Mouse (Mus musculus): ENCODE measurements at regions not wholly inside any gene's neighbourhood (a gene's known extent, or its start where the extent isn't known, plus 50 kb on each side); places are given as distances from the start of the nearest gene placed in this dataset.

- H3K4me2 ChIP-seq = peak overlapping the region; percentile 78
These were observed 83.3 kb upstream of the Arhgap32 start for GRCm38 (mm10) chr9:32032521-32033185.

GRCm38 (mm10) chr9:32033937-32034336 is 82.0 kb upstream of the Arhgap32 start:
- Histone ChIP-seq H3K9ac (peak overlapping the region; percentile 94), H3K9me3 (replicated peaks) (no peaks in the 10 kb centered on the region), H3K4me3 (peak overlapping the region; percentile 88), H3K27me3 (0 out of 2 replicates have a peak, but pooled peaks cover 2% of the 10 kb centered on the region), H3K36me3 (ENCODE audit: poor library complexity, severe bottlenecking) (no peaks in the 10 kb centered on the region), H3K4me1 (peaks cover 32% of the 10 kb centered on the region), H3K27ac (no peak overlapping the region), H3K4me2 (peak overlapping the region; percentile 78)
- 19% methylated on average over 6 of the region's 6 CpGs for WGBS
- ATAC-seq = no peak

More at GRCm38 (mm10) chr9:32032521-32033185, 83.3 kb upstream of the Arhgap32 start:
- H3K27me3 ChIP-seq = 0 out of 2 replicates have a peak, but pooled peaks cover 2% of the 10 kb centered on the region
- ATAC-seq = peak; percentile 60
- H3K27ac ChIP-seq = peak overlapping the region; percentile 83
- 0% methylated on average over 51 of the region's 94 CpGs for WGBS
- H3K4me1 ChIP-seq = peaks cover 21% of the 10 kb centered on the region
- H3K36me3 ChIP-seq (ENCODE audit: poor library complexity, severe bottlenecking) = no peaks in the 10 kb centered on the region
- H3K9me3 ChIP-seq (replicated peaks) = no peaks in the 10 kb centered on the region
- H3K4me3 ChIP-seq = peak overlapping the region; percentile 88
- peak overlapping the region; percentile 94 for H3K9ac ChIP-seq

GRCm38 (mm10) chr9:32039999-32040398 is 75.9 kb upstream of the Arhgap32 start:
- Histone ChIP-seq H3K9me3 (replicated peaks) (no peaks in the 10 kb centered on the region), H3K4me2 (no peak overlapping the region)
- no peak for ATAC-seq

GRCm38 (mm10) chr9:32043344-32043743 is 72.6 kb upstream of the Arhgap32 start:
- 78% methylated on average over 1 of the region's 1 CpGs for WGBS
- peaks cover 5% of the 10 kb centered on the region for H3K4me1 ChIP-seq
- H3K4me2 ChIP-seq = no peak overlapping the region
- no peak overlapping the region for H3K9ac ChIP-seq
- no peak overlapping the region for H3K27ac ChIP-seq
- no peaks in the 10 kb centered on the region for H3K36me3 ChIP-seq (ENCODE audit: poor library complexity, severe bottlenecking)
- no peak for ATAC-seq
- H3K27me3 ChIP-seq = no peaks in the 10 kb centered on the region
- H3K4me3 ChIP-seq = no peak overlapping the region
- no peaks in the 10 kb centered on the region for H3K9me3 ChIP-seq (replicated peaks)

More at GRCm38 (mm10) chr9:32039999-32040398, 75.9 kb upstream of the Arhgap32 start:
- Histone ChIP-seq H3K27me3 (no peaks in the 10 kb centered on the region), H3K36me3 (ENCODE audit: poor library complexity, severe bottlenecking) (no peaks in the 10 kb centered on the region), H3K27ac (no peak overlapping the region), H3K9ac (no peak overlapping the region), H3K4me1 (peaks cover 13% of the 10 kb centered on the region), H3K4me3 (no peak overlapping the region)
- 94% methylated on average over 2 of the region's 2 CpGs for WGBS

GRCm38 (mm10) chr9:32046791-32047190 is 69.1 kb upstream of the Arhgap32 start:
- no peaks in the 10 kb centered on the region for H3K4me1 ChIP-seq
- H3K27me3 ChIP-seq = no peaks in the 10 kb centered on the region
- no peak overlapping the region for H3K9ac ChIP-seq
- H3K9me3 ChIP-seq (replicated peaks) = no peaks in the 10 kb centered on the region
- H3K4me2 ChIP-seq = no peak overlapping the region
- no peak for ATAC-seq
- no peak overlapping the region for H3K4me3 ChIP-seq
- WGBS = 93% methylated on average over 3 of the region's 3 CpGs
- H3K36me3 ChIP-seq (ENCODE audit: poor library complexity, severe bottlenecking) = no peaks in the 10 kb centered on the region
- H3K27ac ChIP-seq = no peak overlapping the region

- Histone ChIP-seq H3K9me3 (replicated peaks) (no peaks in the 10 kb centered on the region), H3K36me3 (ENCODE audit: poor library complexity, severe bottlenecking) (no peaks in the 10 kb centered on the region), H3K4me3 (no peak overlapping the region), H3K27me3 (no peaks in the 10 kb centered on the region), H3K9ac (no peak overlapping the region), H3K4me1 (no peaks in the 10 kb centered on the region; the same call in 1 of the 2 replicates), H3K27ac (no peak overlapping the region), H3K4me2 (no peak overlapping the region)
- 85% methylated on average over 7 of the region's 7 CpGs for WGBS
- ATAC-seq = no peak
These were observed 67.0 kb upstream of the Arhgap32 start for GRCm38 (mm10) chr9:32048941-32049340.

- Histone ChIP-seq H3K4me3 (no peak overlapping the region), H3K36me3 (ENCODE audit: poor library complexity, severe bottlenecking) (no peaks in the 10 kb centered on the region), H3K9ac (no peak overlapping the region), H3K27ac (no peak overlapping the region), H3K4me1 (no peaks in the 10 kb centered on the region; the same call in 1 of the 2 replicates), H3K4me2 (no peak overlapping the region), H3K9me3 (replicated peaks) (no peaks in the 10 kb centered on the region), H3K27me3 (no peaks in the 10 kb centered on the region)
- WGBS = 86% methylated on average over 6 of the region's 6 CpGs
- ATAC-seq = no peak
These were observed 66.4 kb upstream of the Arhgap32 start for GRCm38 (mm10) chr9:32049546-32049945.

- Histone ChIP-seq H3K4me1 (no peaks in the 10 kb centered on the region; the same call in 1 of the 2 replicates), H3K9me3 (replicated peaks) (no peaks in the 10 kb centered on the region), H3K9ac (no peak overlapping the region), H3K27ac (no peak overlapping the region), H3K4me2 (no peak overlapping the region), H3K4me3 (no peak overlapping the region), H3K36me3 (ENCODE audit: poor library complexity, severe bottlenecking) (no peaks in the 10 kb centered on the region), H3K27me3 (no peaks in the 10 kb centered on the region)
- ATAC-seq = no peak
- WGBS = 63% methylated on average over 4 of the region's 4 CpGs
These were observed 61.9 kb upstream of the Arhgap32 start for GRCm38 (mm10) chr9:32053886-32054615.

GRCm38 (mm10) chr9:32057427-32058115 is 58.4 kb upstream of the Arhgap32 start:
- no peak overlapping the region for H3K9ac ChIP-seq
- H3K4me2 ChIP-seq = no peak overlapping the region
- H3K36me3 ChIP-seq (ENCODE audit: poor library complexity, severe bottlenecking) = no peaks in the 10 kb centered on the region
- H3K9me3 ChIP-seq (replicated peaks) = no peaks in the 10 kb centered on the region
- no peak overlapping the region for H3K4me3 ChIP-seq
- H3K27me3 ChIP-seq = no peaks in the 10 kb centered on the region
- ATAC-seq = no peak
- no peak overlapping the region for H3K27ac ChIP-seq
- 91% methylated on average over 4 of the region's 4 CpGs for WGBS
- H3K4me1 ChIP-seq = no peaks in the 10 kb centered on the region; the same call in 1 of the 2 replicates

- H3K4me1 ChIP-seq = peaks cover 5% of the 10 kb centered on the region; the same call in 1 of the 2 replicates
- no peak overlapping the region for H3K4me2 ChIP-seq
- no peak for ATAC-seq
These were observed 53.2 kb upstream of the Arhgap32 start for GRCm38 (mm10) chr9:32062740-32063139.

GRCm38 (mm10) chr9:32063541-32063940 is 52.4 kb upstream of the Arhgap32 start:
- Histone ChIP-seq H3K4me2 (no peak overlapping the region), H3K4me1 (peaks cover 5% of the 10 kb centered on the region; the same call in 1 of the 2 replicates), H3K27me3 (no peaks in the 10 kb centered on the region), H3K27ac (no peak overlapping the region), H3K36me3 (ENCODE audit: poor library complexity, severe bottlenecking) (no peaks in the 10 kb centered on the region), H3K4me3 (no peak overlapping the region), H3K9me3 (replicated peaks) (no peaks in the 10 kb centered on the region), H3K9ac (no peak overlapping the region)
- no peak for ATAC-seq
- 62% methylated on average over 6 of the region's 6 CpGs for WGBS

More at GRCm38 (mm10) chr9:32062740-32063139, 53.2 kb upstream of the Arhgap32 start:
- no peaks in the 10 kb centered on the region for H3K9me3 ChIP-seq (replicated peaks)
- no peaks in the 10 kb centered on the region for H3K27me3 ChIP-seq
- H3K27ac ChIP-seq = no peak overlapping the region
- no peaks in the 10 kb centered on the region for H3K36me3 ChIP-seq (ENCODE audit: poor library complexity, severe bottlenecking)
- no peak overlapping the region for H3K9ac ChIP-seq
- H3K4me3 ChIP-seq = no peak overlapping the region
- 80% methylated on average over 4 of the region's 4 CpGs for WGBS

- no peak overlapping the region for H3K9ac ChIP-seq
- H3K36me3 ChIP-seq (ENCODE audit: poor library complexity, severe bottlenecking) = no peaks in the 10 kb centered on the region
- ATAC-seq = no peak
- H3K4me2 ChIP-seq = no peak overlapping the region
- H3K9me3 ChIP-seq (replicated peaks) = no peaks in the 10 kb centered on the region
- no peaks in the 10 kb centered on the region for H3K27me3 ChIP-seq
- peaks cover 5% of the 10 kb centered on the region; the same call in 1 of the 2 replicates for H3K4me1 ChIP-seq
- H3K4me3 ChIP-seq = no peak overlapping the region
- WGBS = 89% methylated on average over 4 of the region's 4 CpGs
- H3K27ac ChIP-seq = no peak overlapping the region
These were observed 51.9 kb upstream of the Arhgap32 start for GRCm38 (mm10) chr9:32064007-32064550.

Measured in forebrain, embryonic 13.5 days (tissue).